Mouse (Mus musculus): ENCODE data around the gene Adam12.

GRCm38 (mm10) chr7:134073011-134073410 is 158.9 kb downstream of the Adam12 start:
- TF ChIP-seq EP300 (IDR thresholded peaks at IDR 0.05; ENCODE audit: insufficient read depth, low read depth, low read length) (no peak), CTCF (IDR thresholded peaks at IDR 0.05; ENCODE audit: low read depth, low read length) (no peak)

All from ES-Bruce4 (cell line).